Mouse (Mus musculus) embryo, embryonic 11 days (tissue): ENCODE measurements at regions not wholly inside any gene's neighbourhood (a gene's known extent, or its start where the extent isn't known, plus 50 kb on each side); places are given as distances from the start of the nearest gene placed in this dataset.

Experiments
- DNase-seq: peaks from one replicate; pipeline ENCODE4 v3.0.0-alpha.2; 2015

- no peak for DNase-seq
Measured at GRCm38 (mm10) chr10:109607121-109607520, 596.3 kb upstream of the Syt1 start.

- DNase-seq: no peak
Measured at GRCm38 (mm10) chr10:109603241-109603640, 592.5 kb upstream of the Syt1 start.

GRCm38 (mm10) chr10:109598604-109599003 lies 587.8 kb upstream of the Syt1 start:
- DNase-seq: no peak

GRCm38 (mm10) chr10:109573200-109573599 lies 562.4 kb upstream of the Syt1 start:
- no peak for DNase-seq

- no peak for DNase-seq
Measured at GRCm38 (mm10) chr10:109569798-109570197, 559.0 kb upstream of the Syt1 start.

- no peak for DNase-seq
Measured at GRCm38 (mm10) chr10:109566675-109567074, 555.9 kb upstream of the Syt1 start.

- no peak for DNase-seq
Measured at GRCm38 (mm10) chr10:109561638-109562037, 550.9 kb upstream of the Syt1 start.

GRCm38 (mm10) chr10:109561094-109561493 lies 550.3 kb upstream of the Syt1 start:
- no peak for DNase-seq

GRCm38 (mm10) chr10:109543301-109543700 lies 532.5 kb upstream of the Syt1 start:
- DNase-seq: no peak

- no peak for DNase-seq
Measured at GRCm38 (mm10) chr10:109540229-109540628, 529.4 kb upstream of the Syt1 start.

GRCm38 (mm10) chr10:109528096-109528495 lies 517.3 kb upstream of the Syt1 start:
- DNase-seq: no peak

- DNase-seq: no peak
Measured at GRCm38 (mm10) chr10:109521681-109522080, 510.9 kb upstream of the Syt1 start.

GRCm38 (mm10) chr10:109517664-109518063 lies 506.9 kb upstream of the Syt1 start:
- DNase-seq: no peak

- no peak for DNase-seq
Measured at GRCm38 (mm10) chr10:109515225-109515624, 504.4 kb upstream of the Syt1 start.

GRCm38 (mm10) chr10:109510917-109511715 lies 500.3 kb upstream of the Syt1 start:
- no peak for DNase-seq

- DNase-seq: no peak
Measured at GRCm38 (mm10) chr10:109508553-109508952, 497.8 kb upstream of the Syt1 start.

- DNase-seq: no peak
Measured at GRCm38 (mm10) chr10:109507228-109507627, 496.4 kb upstream of the Syt1 start.

- DNase-seq: peak; percentile 25
Measured at GRCm38 (mm10) chr10:109504683-109505082, 493.9 kb upstream of the Syt1 start.

GRCm38 (mm10) chr10:109500861-109501260 lies 490.1 kb upstream of the Syt1 start:
- no peak for DNase-seq

- DNase-seq: no peak
Measured at GRCm38 (mm10) chr10:109498301-109498700, 487.5 kb upstream of the Syt1 start.

- DNase-seq: peak; percentile 36
Measured at GRCm38 (mm10) chr10:109496161-109496560, 485.4 kb upstream of the Syt1 start.

- DNase-seq: no peak
Measured at GRCm38 (mm10) chr10:109490765-109491164, 480.0 kb upstream of the Syt1 start.

GRCm38 (mm10) chr10:109488000-109488399 lies 477.2 kb upstream of the Syt1 start:
- no peak for DNase-seq

GRCm38 (mm10) chr10:109486917-109487604 lies 476.3 kb upstream of the Syt1 start:
- DNase-seq: no peak
